Mouse (Mus musculus): ENCODE measurements around the gene Palm.
A peak's percentile ranks its signal among the peaks of the same experiment; 100 is the strongest.

Gene Palm

GRCm38 (mm10) chr10:79856704-79857451 lies 63.5 kb downstream of the Palm start:
- no peak for DNase-seq

GRCm38 (mm10) chr10:79857452-79857811 lies 64.1 kb downstream of the Palm start:
- DNase-seq: peak; percentile 61

DNA sequence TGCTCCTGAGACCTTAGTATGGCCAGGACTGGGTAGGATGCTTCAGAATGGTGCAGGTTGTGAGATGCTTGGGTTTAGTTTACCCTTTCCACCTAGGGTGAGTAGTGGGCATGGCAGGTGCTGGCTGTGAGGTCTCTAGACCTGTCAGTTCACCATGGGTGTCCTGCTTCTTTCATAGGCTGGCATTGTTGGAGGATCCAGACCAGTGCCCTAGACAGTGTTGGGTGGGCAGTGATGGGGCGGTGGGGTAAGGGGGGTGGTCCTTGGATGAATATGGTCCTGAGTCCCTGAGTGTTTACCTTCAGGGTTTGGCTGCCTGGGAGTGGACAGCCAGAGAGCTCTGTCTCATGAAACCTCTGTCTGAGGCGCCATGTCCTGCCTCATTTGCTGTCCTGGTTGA lies 64.5 kb downstream of the Palm start:
- DNase-seq: no peak

GRCm38 (mm10) chr10:79858416-79859074 lies 65.2 kb downstream of the Palm start:
- peak; percentile 46 for DNase-seq

DNA sequence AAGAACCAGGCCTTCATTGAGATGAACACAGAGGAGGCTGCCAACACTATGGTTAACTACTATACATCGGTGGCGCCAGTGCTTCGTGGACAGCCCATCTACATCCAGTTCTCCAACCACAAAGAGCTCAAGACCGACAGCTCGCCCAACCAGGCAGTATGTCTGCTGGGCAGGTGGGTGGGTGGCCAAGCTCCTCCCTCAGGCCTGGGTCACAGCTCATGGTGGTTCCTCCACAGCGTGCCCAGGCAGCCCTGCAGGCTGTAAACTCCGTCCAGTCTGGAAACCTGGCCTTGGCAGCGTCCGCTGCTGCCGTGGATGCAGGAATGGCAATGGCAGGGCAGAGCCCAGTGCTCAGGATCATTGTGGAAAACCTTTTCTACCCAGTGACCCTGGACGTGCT lies 65.7 kb downstream of the Palm start:
- no peak for DNase-seq

- DNase-seq: no peak
Measured at GRCm38 (mm10) chr10:79860079-79860911, 66.9 kb downstream of the Palm start.

DNA sequence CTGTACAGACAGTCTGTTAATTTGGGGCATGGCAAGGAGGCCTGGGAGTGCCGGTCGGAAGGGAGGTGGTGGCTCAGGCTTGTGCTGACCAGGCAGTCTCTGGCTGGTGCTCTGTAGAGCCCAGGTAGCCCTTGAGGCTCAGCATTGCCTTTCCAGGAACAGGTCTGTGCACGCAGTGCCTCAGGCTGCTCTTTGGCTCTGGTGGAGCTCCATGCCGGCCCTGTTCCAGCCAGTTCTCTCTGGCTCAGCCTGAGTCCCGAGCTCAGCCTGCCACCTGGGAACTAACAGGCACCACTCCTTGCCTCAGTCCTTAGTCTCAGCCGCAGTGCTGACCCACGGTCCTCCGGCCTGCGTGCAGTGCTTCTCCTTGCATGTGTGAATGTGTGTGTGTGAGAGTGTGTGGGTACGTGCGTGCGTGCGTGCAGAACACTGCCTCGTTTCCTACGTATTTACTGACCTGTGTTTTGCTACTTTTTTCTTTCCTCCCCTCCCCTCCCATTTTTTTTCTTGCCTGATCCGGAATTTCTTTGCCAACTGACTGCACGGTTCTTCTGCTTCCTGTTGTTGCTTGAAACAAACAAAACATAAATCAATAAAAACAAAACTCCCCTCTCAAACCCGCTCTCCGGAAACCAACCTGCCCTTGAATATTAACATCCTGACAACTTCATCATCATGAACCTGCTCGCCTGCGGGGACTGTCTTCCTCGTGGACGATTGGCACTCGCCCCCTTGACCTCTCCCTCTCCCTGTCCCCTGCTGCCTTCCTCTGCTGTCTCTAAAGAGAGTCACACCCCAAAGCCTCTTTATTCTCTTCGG lies 68.1 kb downstream of the Palm start:
- no peak for DNase-seq

- no peak for DNase-seq
Measured at GRCm38 (mm10) chr10:79862049-79862788, 68.8 kb downstream of the Palm start.

DNA sequence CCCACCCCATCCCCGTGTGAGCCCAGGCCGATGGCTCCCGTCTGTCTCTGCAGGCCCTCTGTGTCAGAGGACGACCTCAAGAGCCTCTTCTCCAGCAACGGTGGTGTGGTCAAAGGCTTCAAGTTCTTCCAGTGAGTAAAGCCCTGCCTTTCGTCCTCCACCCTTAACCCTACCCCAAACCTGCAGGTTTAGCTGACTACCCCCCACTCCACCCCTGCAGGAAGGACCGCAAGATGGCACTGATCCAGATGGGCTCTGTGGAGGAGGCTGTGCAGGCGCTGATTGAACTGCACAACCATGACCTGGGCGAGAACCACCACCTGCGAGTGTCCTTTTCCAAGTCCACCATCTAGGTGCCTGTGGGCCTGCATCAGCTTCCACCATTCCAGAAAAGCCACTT lies 69.6 kb downstream of the Palm start:
- no peak for DNase-seq

DNA sequence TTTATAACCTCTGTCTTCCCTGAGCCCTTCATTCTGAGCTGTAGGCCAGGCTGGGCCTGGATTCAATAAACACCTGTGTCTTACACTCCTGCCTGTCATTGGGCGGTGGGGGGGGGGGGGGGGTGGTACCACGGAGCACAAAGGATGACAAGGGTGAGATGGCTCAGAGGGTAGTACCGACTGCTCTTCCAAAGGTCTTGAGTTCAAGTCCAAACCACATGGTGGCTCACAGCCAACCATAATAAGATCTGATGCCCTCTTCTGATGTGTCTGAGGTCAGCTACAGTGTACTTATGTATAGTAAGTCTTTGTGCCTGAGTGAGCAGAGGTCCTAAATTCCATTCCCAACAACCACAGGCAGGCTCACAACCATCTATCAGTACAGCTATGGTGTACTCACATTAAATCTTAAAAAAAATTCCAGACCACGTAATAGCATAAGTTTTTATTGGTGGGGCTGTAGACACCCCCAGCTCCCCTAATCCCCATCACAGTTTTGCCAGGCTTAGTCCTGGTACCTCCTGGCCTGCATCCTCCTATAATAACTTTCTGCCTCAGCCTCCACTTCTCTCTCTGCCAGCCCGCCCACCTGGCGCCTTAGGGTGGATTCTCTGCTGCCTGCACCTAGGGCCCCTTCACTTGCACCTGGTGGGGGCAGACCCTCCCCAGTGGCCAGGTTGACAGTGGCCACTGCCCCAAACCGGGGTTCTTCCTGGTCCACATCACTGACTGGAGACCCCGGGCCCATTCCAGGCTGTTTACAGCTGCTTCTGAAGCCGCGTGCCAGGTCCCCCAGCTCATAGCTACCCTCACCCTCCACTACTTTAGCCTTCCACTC lies 71.2 kb downstream of the Palm start:
- DNase-seq: no peak

DNA sequence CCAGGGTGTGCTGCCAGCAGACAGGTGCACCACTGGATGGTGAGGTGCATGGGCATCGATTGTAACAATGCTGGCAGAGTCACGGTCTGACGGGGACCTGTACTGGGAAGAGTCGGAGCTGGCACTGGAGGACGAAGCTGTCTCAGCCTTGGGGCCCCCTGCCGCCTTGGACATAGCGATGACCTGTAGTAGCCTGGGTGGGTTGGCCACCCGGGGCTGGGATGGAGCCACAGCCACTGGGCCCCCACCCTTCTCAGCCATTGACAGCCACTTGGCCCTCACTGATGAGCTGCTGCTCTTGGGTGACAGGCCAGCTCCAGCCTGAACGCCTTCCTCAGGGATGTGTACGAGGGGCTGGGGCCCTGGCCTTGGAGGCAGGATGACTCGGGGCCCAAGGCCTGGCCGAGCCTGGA lies 71.8 kb downstream of the Palm start:
- no peak for DNase-seq

- DNase-seq: no peak
Measured at GRCm38 (mm10) chr10:79865801-79866295, 72.5 kb downstream of the Palm start.

- DNase-seq: no peak
Measured at GRCm38 (mm10) chr10:79866601-79867000, 73.2 kb downstream of the Palm start.
